Comparison of ENCODE assay signal across 8 mouse cellular contexts in genomic region chr9:114977461-114978280, GRCm38 (mm10). TPM values are rescaled to one million over a fixed set of nuclear protein-coding genes. Genes with fewer than 3 reads are reported as not detected.
DNase-seq lines count a peak whose midpoint lies in the region; ATAC-seq and TF ChIP-seq lines count a peak whose summit lies in the region.

No protein-coding gene starts in this region.

- no peaks in the 10 kb centered on the region for H3K9me3 ChIP-seq in neural tube, embryonic 13.5 days

- ATAC-seq in neural tube, embryonic 13.5 days (ENCODE audit: low read depth): peak; percentile 34
- ATAC-seq in erythroblast, adult 5-6 weeks (replicated peaks; ENCODE audit: low FRiP score, poor library complexity, severe bottlenecking): no peak

- no peak for TF ChIP-seq CTCF in liver, adult 2 months (IDR thresholded peaks at IDR 0.05; ENCODE audit: low read depth, low read length)

- 13% methylated on average over 31 of the region's 31 CpGs for WGBS in liver, adult 2 months
- 11% methylated on average over 31 of the region's 31 CpGs for WGBS in neural tube, embryonic 13.5 days

- H3K4me2 ChIP-seq in neural tube, embryonic 13.5 days: peak overlapping the region; percentile 88

- no peaks in the 10 kb centered on the region for H3K79me2 ChIP-seq in liver, adult 2 months (ENCODE audit: control insufficient read depth, insufficient read depth, low read length)

- peaks cover 21% of the 10 kb centered on the region for H3K27me3 ChIP-seq in liver, adult 2 months (ENCODE audit: control insufficient read depth, insufficient read depth, low read length)
- H3K27me3 ChIP-seq in neural tube, embryonic 13.5 days: peaks cover 31% of the 10 kb centered on the region

- peak overlapping the region; percentile 56; the same call in 1 of the 2 replicates for H3K4me3 ChIP-seq in liver, adult 2 months (ENCODE audit: insufficient read depth, low read depth, low read length)
- peak overlapping the region; percentile 67 for H3K4me3 ChIP-seq in neural tube, embryonic 13.5 days

- TF ChIP-seq POLR2A in liver, adult 2 months (IDR thresholded peaks at IDR 0.05; ENCODE audit: extremely low read depth, insufficient read depth, low read length): no peak

- no peak for DNase-seq in liver, adult 2 months (ENCODE audit: extremely low read depth, low read depth, low spot score)
- DNase-seq in liver: no peak
- DNase-seq in cerebellum, postnatal 10 days: peak; percentile 58 to 66
- DNase-seq in frontal cortex, postnatal 36 days (ENCODE audit: low spot score in 2 of 2): peak; percentile 43 to 71
- DNase-seq in left cerebral cortex, postnatal 36 days (ENCODE audit: low spot score in 2 of 2): peak; percentile 55
- no peak for DNase-seq in thymus, postnatal 0 days (ENCODE audit: low spot score)

- no peaks in the 10 kb centered on the region for H3K4me1 ChIP-seq in liver, adult 2 months (ENCODE audit: control insufficient read depth, insufficient read depth, low read length)
- peaks cover 22% of the 10 kb centered on the region for H3K4me1 ChIP-seq in neural tube, embryonic 13.5 days (replicated peaks)

- no peaks in the 10 kb centered on the region for H3K36me3 ChIP-seq in liver, adult 2 months (ENCODE audit: control insufficient read depth, insufficient read depth, low read length)
- no peaks in the 10 kb centered on the region for H3K36me3 ChIP-seq in neural tube, embryonic 13.5 days

- no peak overlapping the region for H3K27ac ChIP-seq in liver, adult 2 months (replicated peaks; ENCODE audit: insufficient read depth, low read depth, low read length)
- peak overlapping the region; percentile 88 for H3K27ac ChIP-seq in neural tube, embryonic 13.5 days (replicated peaks)

- intact Hi-C loops in left cerebral cortex, postnatal 36 days (cut with DNase I): loop anchor here (2.0 kb wide), 1 partner anchor 89 kb away; no protein-coding TSS in a partner anchor

- H3K9ac ChIP-seq in liver, adult 2 months (ENCODE audit: low read depth, low read length): 0 out of 2 replicates have a peak overlapping the region, but pooled peaks have one; percentile 28
- peak overlapping the region; percentile 86 for H3K9ac ChIP-seq in neural tube, embryonic 13.5 days

RNA-seq across cellular contexts. Expression of gene Osbpl10, which starts 0.7 kb away (rescaled TPM):
- total RNA-seq in liver, adult 2 months (2014; rRNA removed): 0.28 and 0.40 TPM in 2 replicates
- polyA plus RNA-seq in liver, adult 2 months (2012; rRNA removed): 0.11 and 0.82 TPM in 2 replicates
- 10 to 100 TPM; 52.5 to 54.0 TPM for total RNA-seq in left cerebral cortex, postnatal 36 days (2021)
- polyA plus RNA-seq in neural tube, embryonic 13.5 days (2015; fragmentation: Nextera tagmentation; extraction: Ambion mirVana): 3.2 and 3.5 TPM in 2 replicates
- total RNA-seq in erythroblast, adult 5-6 weeks (2015; ENCODE audit: low replicate concordance): not detected in 2 replicates
- not detected in 2 replicates for total RNA-seq in erythroblast, adult 5-6 weeks (2017; ENCODE audit: low replicate concordance)
- polyA plus RNA-seq in thymus, postnatal 0 days (2015; fragmentation: Nextera tagmentation; extraction: Ambion mirVana): 20.2 and 21.7 TPM in 2 replicates

RNA-seq across cellular contexts. Expression of gene Rps27rt, which starts 4.9 kb away (rescaled TPM):
- total RNA-seq in liver, adult 2 months (2014; rRNA removed): 6.2 and 12.2 TPM in 2 replicates
- 4.7 and 7.2 TPM in 2 replicates for polyA plus RNA-seq in liver, adult 2 months (2012; rRNA removed)
- total RNA-seq in left cerebral cortex, postnatal 36 days (2021): 10 to 100 TPM; 19.0 to 20.9 TPM
- polyA plus RNA-seq in neural tube, embryonic 13.5 days (2015; fragmentation: Nextera tagmentation; extraction: Ambion mirVana): 299 and 320 TPM in 2 replicates
- total RNA-seq in erythroblast, adult 5-6 weeks (2015; ENCODE audit: low replicate concordance): 34.3 and 96.3 TPM in 2 replicates
- total RNA-seq in erythroblast, adult 5-6 weeks (2017; ENCODE audit: low replicate concordance): 27.0 and 44.2 TPM in 2 replicates
- polyA plus RNA-seq in thymus, postnatal 0 days (2015; fragmentation: Nextera tagmentation; extraction: Ambion mirVana): 1,002 and 1,087 TPM in 2 replicates

RNA-seq across cellular contexts. Expression of gene Gpd1l, which starts 43.9 kb away (rescaled TPM):
- total RNA-seq in liver, adult 2 months (2014; rRNA removed): 21.3 and 22.4 TPM in 2 replicates
- polyA plus RNA-seq in liver, adult 2 months (2012; rRNA removed): 12.6 and 14.7 TPM in 2 replicates
- 10 to 100 TPM; 84.5 to 94.5 TPM for total RNA-seq in left cerebral cortex, postnatal 36 days (2021)
- polyA plus RNA-seq in neural tube, embryonic 13.5 days (2015; fragmentation: Nextera tagmentation; extraction: Ambion mirVana): 28.5 and 30.7 TPM in 2 replicates
- total RNA-seq in erythroblast, adult 5-6 weeks (2015; ENCODE audit: low replicate concordance): 8.5 and 10.4 TPM in 2 replicates
- total RNA-seq in erythroblast, adult 5-6 weeks (2017; ENCODE audit: low replicate concordance): 7.5 and 7.7 TPM in 2 replicates
- 14.5 and 16.4 TPM in 2 replicates for polyA plus RNA-seq in thymus, postnatal 0 days (2015; fragmentation: Nextera tagmentation; extraction: Ambion mirVana)

Comparison
In these comparisons a context has a peak if more than half of its experiments do, and no peak if none do; other contexts are left out.
1. DNase-seq: peak in cerebellum, postnatal 10 days (2 of 2), frontal cortex, postnatal 36 days (2 of 2) and left cerebral cortex, postnatal 36 days (2 of 2); none in liver, adult 2 months (single experiment), liver (single experiment) and thymus, postnatal 0 days (single experiment).
2. RNA of gene Osbpl10, which starts 0.7 kb away (total RNA-seq): 52.5 to 54.0 TPM in left cerebral cortex, postnatal 36 days; 0.28 to 0.40 TPM in liver, adult 2 months and not detected in erythroblast, adult 5-6 weeks; every median in the first group is over 10 times any median in the second.